Mouse (Mus musculus) forebrain, embryonic 16.5 days (tissue): ENCODE data around the gene Rragd. TPM values are rescaled to one million over a fixed set of nuclear protein-coding genes. Genes with fewer than 3 reads are reported as not detected.

Experiments used
- ATAC-seq: fragments of 200-750 bp; cut with Nextera tagmentation; 2 replicates; pipeline ENCODE4 v1.8.0; 2017; ENCODE audit warnings: mild to moderate bottlenecking, moderate library complexity
- H3K27ac ChIP-seq: fragments of 300-500 bp; sonication (generic); 2 replicates; pipeline ENCODE4 v1.5.1; 2014; ENCODE audit warnings: low read length, control low read depth
- H3K27me3 ChIP-seq: fragments of 300-500 bp; sonication (generic); replicated peaks from 2 replicates; pipeline ENCODE4 v1.6.1; 2014; ENCODE audit warnings: low read length; ENCODE audit not compliant: control insufficient read depth, insufficient read depth
- H3K36me3 ChIP-seq: fragments of 300-500 bp; sonication (generic); 2 replicates; pipeline ENCODE4 v1.6.1; 2014; ENCODE audit not compliant: control insufficient read depth, insufficient read depth
- H3K4me1 ChIP-seq: fragments of 300-500 bp; sonication (generic); replicated peaks from 2 replicates; pipeline ENCODE4 v1.6.1; 2014; ENCODE audit warnings: low read length; ENCODE audit not compliant: control insufficient read depth, insufficient read depth
- H3K4me2 ChIP-seq: fragments of 300-500 bp; sonication (generic); 2 replicates; pipeline ENCODE4 v1.6.1; 2014; ENCODE audit warnings: mild to moderate bottlenecking, low read length, control low read depth
- H3K4me3 ChIP-seq: fragments of 300-500 bp; sonication (generic); replicated peaks from 2 replicates; pipeline ENCODE4 v1.5.1; 2014; ENCODE audit warnings: mild to moderate bottlenecking, low read length, control low read depth
- H3K9ac ChIP-seq: fragments of 300-500 bp; sonication (generic); replicated peaks from 2 replicates; pipeline ENCODE4 v1.6.1; 2014; ENCODE audit warnings: low read depth, low read length, control low read depth
- H3K9me3 ChIP-seq: fragments of 300-500 bp; sonication (generic); 2 replicates; pipeline ENCODE4 v1.6.1; 2016; ENCODE audit warnings: low read length; ENCODE audit not compliant: control insufficient read depth
- WGBS: fragments of 180-500 bp; shearing (Covaris S2); extraction: QIAGEN DNeasy Blood & Tissue Kit; methylation state at CpG from one replicate; pipeline ENCODE4 v1.1.7; 2014; 5-methylcytosine and 5-hydroxymethylcytosine counted together
- polyA plus RNA-seq: library from polyadenylated mRNA; unstranded; fragments of >200 nt; fragmentation: Nextera tagmentation; extraction: Ambion mirVana; gene quantifications from 2 replicates; pipeline ENCODE4 v1.2.1, GENCODE M21; 2015

Gene Rragd
- polyA plus RNA-seq, 1 experiment from 2014 or later = 23.6 TPM

DNA sequence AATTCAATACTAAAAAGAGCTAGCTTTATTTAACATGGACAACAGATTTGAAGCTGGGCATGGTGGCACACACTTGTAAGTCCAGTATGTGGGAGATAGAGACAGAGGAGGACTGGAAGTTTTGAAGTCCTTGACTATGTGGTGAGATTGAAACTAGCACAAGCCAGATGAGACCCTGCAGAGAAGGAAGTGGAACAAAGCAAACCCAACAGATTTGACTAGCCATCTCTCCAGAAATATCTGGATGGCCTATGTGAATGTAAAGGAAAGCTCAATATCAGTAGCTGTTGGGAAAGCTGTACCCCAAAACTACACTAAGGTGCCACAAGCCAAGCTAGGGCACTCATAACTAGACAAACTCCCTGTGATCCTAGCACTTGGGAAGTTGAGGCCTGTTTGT lies 71.6 kb downstream of the Rragd start:
- Histone ChIP-seq H3K9ac (no peak overlapping the region), H3K4me3 (no peak overlapping the region)

DNA sequence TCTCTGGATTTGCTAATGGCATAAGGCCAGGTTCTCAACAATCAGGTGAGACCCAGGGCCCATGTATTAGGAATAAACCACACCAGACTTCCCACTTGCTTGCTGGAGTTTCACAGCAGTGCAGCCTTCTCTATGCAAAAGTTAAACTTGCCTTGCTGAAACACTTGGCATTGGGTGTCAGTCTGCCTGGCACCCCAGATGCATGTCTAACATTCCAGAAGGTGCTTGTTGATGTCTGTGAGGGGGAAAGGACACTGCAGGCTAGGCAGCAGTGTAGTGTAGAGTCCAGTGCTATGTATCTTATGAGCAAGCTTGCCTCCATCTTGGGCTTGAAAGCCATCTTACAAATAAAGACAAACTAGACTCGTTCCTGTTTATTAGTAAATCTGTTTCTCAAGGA lies 73.5 kb downstream of the Rragd start:
- H3K27me3 ChIP-seq = no peaks in the 10 kb centered on the region
- peaks cover 8% of the 10 kb centered on the region for H3K36me3 ChIP-seq
- H3K9ac ChIP-seq = no peak overlapping the region
- no peaks in the 10 kb centered on the region for H3K4me1 ChIP-seq
- no peak overlapping the region for H3K27ac ChIP-seq
- H3K4me2 ChIP-seq = no peak overlapping the region
- ATAC-seq = no peak
- no peak overlapping the region for H3K4me3 ChIP-seq
- 97% methylated on average over 1 of the region's 1 CpGs for WGBS
- no peaks in the 10 kb centered on the region for H3K9me3 ChIP-seq

More for the DNA sequence above, 71.6 kb downstream of the Rragd start:
- Histone ChIP-seq H3K27me3 (no peaks in the 10 kb centered on the region), H3K4me1 (no peaks in the 10 kb centered on the region), H3K27ac (no peak overlapping the region), H3K4me2 (no peak overlapping the region), H3K36me3 (peaks cover 17% of the 10 kb centered on the region), H3K9me3 (no peaks in the 10 kb centered on the region)
- no peak for ATAC-seq

DNA sequence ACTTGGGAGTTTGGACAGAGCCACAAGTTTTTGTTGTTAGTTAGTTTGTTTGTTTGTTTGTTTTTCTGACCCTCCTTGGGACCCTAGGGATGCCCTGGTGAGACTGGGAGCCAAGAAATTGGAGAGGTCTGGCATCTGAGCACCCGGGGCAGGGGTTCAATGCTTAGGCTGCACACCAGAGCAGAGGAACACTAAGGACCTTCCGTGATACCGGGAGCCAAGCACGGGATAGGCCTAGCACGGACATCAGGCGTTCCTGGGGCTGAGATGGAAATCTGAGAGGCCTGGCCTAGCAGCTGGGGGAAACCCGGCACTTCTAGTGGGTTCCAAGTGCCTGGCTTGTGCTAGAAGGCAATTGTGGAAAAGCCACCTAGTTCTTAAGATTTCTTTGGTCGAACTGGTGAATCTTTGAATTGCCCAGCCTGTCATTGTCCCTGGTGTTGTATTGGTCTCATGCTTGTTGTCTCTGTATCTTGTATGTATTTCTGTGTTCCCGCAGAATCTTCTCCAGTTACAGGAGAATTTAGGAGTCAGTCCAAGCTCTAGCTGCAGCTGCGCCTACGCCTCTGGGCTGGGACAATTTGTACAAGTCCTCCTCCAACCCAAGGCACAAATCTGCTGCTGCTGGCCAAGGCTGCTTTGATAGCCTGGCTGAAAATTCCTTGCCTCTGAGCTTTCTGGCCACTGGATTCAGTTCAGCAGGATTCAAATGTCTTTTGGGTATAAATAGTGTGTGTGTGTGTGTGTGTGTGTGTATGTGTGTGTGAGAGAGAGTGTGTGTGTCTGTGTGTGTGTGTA lies 75.3 kb downstream of the Rragd start:
- H3K9ac ChIP-seq = no peak overlapping the region
- no peaks in the 10 kb centered on the region for H3K36me3 ChIP-seq
- no peaks in the 10 kb centered on the region for H3K27me3 ChIP-seq
- no peaks in the 10 kb centered on the region for H3K9me3 ChIP-seq
- no peak overlapping the region for H3K4me3 ChIP-seq
- WGBS = 85% methylated on average over 11 of the region's 11 CpGs
- no peaks in the 10 kb centered on the region for H3K4me1 ChIP-seq
- H3K4me2 ChIP-seq = no peak overlapping the region
- H3K27ac ChIP-seq = no peak overlapping the region
- no peak for ATAC-seq

DNA sequence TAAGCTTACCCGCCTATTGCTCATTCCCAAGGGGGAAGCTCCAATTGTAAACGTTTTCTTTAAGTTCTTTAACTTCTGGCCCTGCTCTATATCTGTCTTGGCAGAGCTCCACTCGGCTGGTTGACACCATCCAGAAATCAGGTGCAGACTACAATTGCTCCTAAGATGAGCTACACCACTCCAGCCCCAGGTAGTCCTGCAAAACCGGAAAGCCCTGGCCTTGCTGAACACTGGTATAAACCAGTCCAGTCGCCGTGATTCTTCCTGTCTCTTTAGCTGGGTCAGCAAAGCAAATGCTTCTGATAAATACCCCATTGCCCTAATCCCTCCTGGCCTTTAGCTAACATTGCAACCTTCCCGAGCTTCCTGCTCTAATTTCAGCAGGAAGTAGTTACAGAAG lies 78.3 kb downstream of the Rragd start:
- H3K27me3 ChIP-seq = no peaks in the 10 kb centered on the region
- no peak overlapping the region for H3K27ac ChIP-seq
- no peak for ATAC-seq
- no peak overlapping the region for H3K4me3 ChIP-seq
- no peak overlapping the region for H3K9ac ChIP-seq
- no peak overlapping the region for H3K4me2 ChIP-seq
- H3K36me3 ChIP-seq = no peaks in the 10 kb centered on the region
- H3K9me3 ChIP-seq = no peaks in the 10 kb centered on the region
- H3K4me1 ChIP-seq = no peaks in the 10 kb centered on the region
- 64% methylated on average over 7 of the region's 7 CpGs for WGBS

DNA sequence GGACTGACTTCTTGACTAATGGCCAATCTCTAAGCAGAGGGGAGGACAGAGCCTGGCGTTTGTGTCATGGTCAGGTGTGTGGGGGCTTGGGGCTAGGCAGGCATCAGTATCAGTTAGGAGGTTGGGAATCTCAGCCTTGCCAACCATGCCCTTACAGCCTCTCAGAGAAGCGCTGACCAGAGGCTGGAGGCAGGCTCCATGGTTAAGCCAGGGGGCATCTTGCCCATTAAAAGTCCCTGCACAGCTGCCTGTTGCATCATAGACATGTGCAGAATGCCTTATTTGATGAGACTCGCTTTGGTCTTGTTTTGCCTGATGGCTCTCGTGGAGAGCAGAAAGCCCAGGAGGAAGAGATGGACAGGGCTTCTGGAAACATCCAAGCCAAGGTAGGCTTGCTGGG lies 80.1 kb downstream of the Rragd start, which contains the start of gene Gabrr2:
Gabrr2 (plus strand) TSS at position 19 of the 400 bp plus-strand sequence.
- H3K4me2 ChIP-seq = no peak within 1 kb of the TSS
- H3K36me3 ChIP-seq = no peaks in the 10 kb centered on the region
- no peak within 1 kb of the TSS for H3K9ac ChIP-seq

DNA sequence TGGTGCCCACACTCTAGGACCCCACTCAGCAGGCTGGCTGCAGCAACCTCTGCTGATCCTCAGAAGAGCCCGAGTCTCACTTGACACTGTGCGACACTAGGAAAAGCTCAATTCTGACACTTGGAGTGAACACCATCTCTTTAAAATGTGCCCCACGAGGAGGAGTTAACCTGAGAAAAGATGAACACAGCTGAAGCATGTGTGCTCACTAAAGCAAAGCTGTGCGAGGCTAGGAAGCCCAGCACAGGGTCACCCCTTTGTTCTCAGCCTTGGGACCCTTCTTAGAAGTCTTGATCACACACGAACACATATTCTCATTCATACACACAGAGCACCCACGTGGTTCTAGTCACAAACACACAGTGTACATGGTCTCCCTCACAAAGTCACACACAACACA lies 82.1 kb downstream of the Rragd start:
- H3K4me3 ChIP-seq = no peak overlapping the region
- no peak overlapping the region for H3K4me2 ChIP-seq
- H3K27me3 ChIP-seq = no peaks in the 10 kb centered on the region
- no peaks in the 10 kb centered on the region for H3K9me3 ChIP-seq
- 80% methylated on average over 6 of the region's 6 CpGs for WGBS
- ATAC-seq = no peak
- H3K36me3 ChIP-seq = no peaks in the 10 kb centered on the region
- no peak overlapping the region for H3K9ac ChIP-seq
- peaks cover 8% of the 10 kb centered on the region; the same call in 1 of the 2 replicates for H3K4me1 ChIP-seq
- H3K27ac ChIP-seq = no peak overlapping the region

More for the DNA sequence above, 80.1 kb downstream of the Rragd start, which contains the start of gene Gabrr2:
- no peaks in the 10 kb centered on the region for H3K9me3 ChIP-seq
- no peaks in the 10 kb centered on the region for H3K27me3 ChIP-seq
- H3K4me3 ChIP-seq = no peak within 1 kb of the TSS
- ATAC-seq = no peak
- no peak within 1 kb of the TSS for H3K27ac ChIP-seq
- 89% methylated on average over 4 of the region's 4 CpGs for WGBS
- H3K4me1 ChIP-seq = no peaks in the 10 kb centered on the region

DNA sequence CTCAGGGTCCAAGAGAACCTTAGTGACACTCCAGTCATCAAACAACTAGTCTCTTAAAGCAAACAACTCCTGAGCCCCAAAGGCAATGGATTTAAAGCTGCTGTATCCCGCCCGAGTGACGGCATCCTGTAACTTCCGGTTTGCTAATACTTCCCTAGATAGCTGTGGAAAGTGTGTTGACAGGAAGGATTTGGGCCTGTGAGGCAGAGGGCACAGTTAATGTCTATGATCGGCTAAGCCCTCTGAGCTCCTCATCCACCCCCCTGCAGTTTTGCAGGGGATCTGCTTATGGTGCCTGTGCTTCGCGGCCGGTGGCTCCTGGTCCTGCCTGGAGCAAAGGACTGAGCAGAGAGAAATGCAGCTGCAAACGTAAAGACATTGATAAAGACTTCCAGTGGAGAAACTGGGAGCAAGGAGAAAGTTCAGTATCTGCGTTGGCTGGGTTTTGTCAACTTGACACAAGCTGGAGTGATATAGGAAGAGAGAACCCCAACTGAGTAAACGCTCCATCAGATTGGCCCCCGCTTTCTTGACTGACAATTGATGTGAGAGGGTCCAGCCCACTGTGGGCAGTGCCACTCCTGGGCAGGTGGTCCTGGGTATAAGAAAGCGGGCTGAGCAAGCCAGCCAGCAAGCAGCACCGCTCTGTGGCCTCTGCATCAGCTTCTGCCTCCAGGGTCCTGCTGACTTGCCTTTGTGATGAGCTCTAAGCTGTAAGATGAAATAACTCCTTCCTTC lies 83.6 kb downstream of the Rragd start:
- WGBS = 62% methylated on average over 14 of the region's 14 CpGs
- Histone ChIP-seq H3K9me3 (no peaks in the 10 kb centered on the region), H3K27me3 (no peaks in the 10 kb centered on the region), H3K4me3 (no peak overlapping the region), H3K9ac (no peak overlapping the region), H3K27ac (no peak overlapping the region), H3K36me3 (no peaks in the 10 kb centered on the region), H3K4me1 (peaks cover 8% of the 10 kb centered on the region; the same call in 1 of the 2 replicates), H3K4me2 (no peak overlapping the region)
- no peak for ATAC-seq

DNA sequence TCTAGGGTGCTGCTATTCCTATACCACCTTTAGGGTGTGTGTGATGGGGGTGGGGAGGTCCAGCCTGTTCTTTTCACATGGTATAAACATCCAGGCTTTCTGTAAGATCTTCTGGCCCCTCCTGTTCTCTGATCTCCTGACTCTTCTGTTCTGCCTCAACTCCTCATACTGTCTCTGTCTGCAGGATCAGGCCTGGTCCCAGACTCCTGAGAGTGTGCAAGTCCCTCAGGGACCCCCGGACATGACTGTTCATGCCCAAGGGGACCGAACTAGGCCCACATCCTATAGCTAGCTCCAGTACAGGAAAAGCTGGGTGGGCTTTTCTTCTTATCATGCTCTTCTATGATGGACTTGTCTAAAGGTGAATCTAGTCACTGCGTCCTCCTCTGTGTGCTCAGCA lies 84.5 kb downstream of the Rragd start:
- H3K4me1 ChIP-seq = peaks cover 8% of the 10 kb centered on the region; the same call in 1 of the 2 replicates
- H3K9me3 ChIP-seq = no peaks in the 10 kb centered on the region
- H3K9ac ChIP-seq = no peak overlapping the region
- H3K27me3 ChIP-seq = no peaks in the 10 kb centered on the region
- ATAC-seq = no peak
- H3K4me2 ChIP-seq = no peak overlapping the region
- no peak overlapping the region for H3K27ac ChIP-seq
- no peaks in the 10 kb centered on the region for H3K36me3 ChIP-seq
- H3K4me3 ChIP-seq = no peak overlapping the region
- 87% methylated on average over 3 of the region's 3 CpGs for WGBS

DNA sequence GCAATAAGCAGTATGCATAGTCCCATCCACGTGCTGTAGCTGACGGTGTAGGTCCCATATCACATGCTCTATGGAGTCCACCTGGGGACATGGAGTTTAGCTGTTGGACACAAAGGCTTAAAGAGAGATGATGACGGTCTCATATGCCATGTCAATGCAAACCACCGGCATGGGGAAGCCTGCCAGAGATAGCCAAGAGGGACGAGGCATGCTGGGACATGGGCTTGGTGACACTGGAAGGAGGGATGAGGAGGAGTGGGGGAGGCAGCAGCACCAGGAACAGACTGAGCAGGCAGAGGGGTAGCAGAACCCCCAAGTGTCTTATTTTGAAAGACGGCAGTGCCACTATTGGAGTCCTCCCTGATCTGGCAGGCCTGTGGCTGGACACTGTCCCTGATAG lies 85.0 kb downstream of the Rragd start:
- no peaks in the 10 kb centered on the region for H3K36me3 ChIP-seq
- no peaks in the 10 kb centered on the region for H3K27me3 ChIP-seq
- no peak overlapping the region for H3K4me3 ChIP-seq
- H3K9me3 ChIP-seq = no peaks in the 10 kb centered on the region
- H3K4me1 ChIP-seq = peaks cover 8% of the 10 kb centered on the region; the same call in 1 of the 2 replicates
- 88% methylated on average over 6 of the region's 6 CpGs for WGBS
- H3K9ac ChIP-seq = no peak overlapping the region
- no peak overlapping the region for H3K27ac ChIP-seq
- no peak for ATAC-seq
- H3K4me2 ChIP-seq = no peak overlapping the region
